Mouse (Mus musculus): ENCODE data around the gene Smpd1. TPM values are rescaled to one million over a fixed set of nuclear protein-coding genes. Genes with fewer than 3 reads are reported as not detected.
A peak's percentile ranks its signal among the peaks of the same experiment; 100 is the strongest.

Gene Smpd1
- polyA plus RNA-seq, 1 experiment from 2014 or later, result 43.6 TPM

GRCm38 (mm10) chr7:105568583-105568982, 14.4 kb downstream of the Smpd1 start:
- peak overlapping the region; percentile 40; the same call in 1 of the 2 replicates for H3K9ac ChIP-seq
- peaks cover 32% of the 10 kb centered on the region for H3K4me1 ChIP-seq
- H3K27me3 ChIP-seq, result no peaks in the 10 kb centered on the region
- 13% methylated on average over 7 of the region's 7 CpGs for WGBS
- no peaks in the 10 kb centered on the region for H3K9me3 ChIP-seq
- peak; percentile 67 for ATAC-seq (ENCODE audit: low FRiP score)
- peak overlapping the region; percentile 89 for H3K27ac ChIP-seq
- peaks cover 57% of the 10 kb centered on the region for H3K36me3 ChIP-seq (replicated peaks)
- peak overlapping the region; percentile 15 for H3K4me3 ChIP-seq (replicated peaks)
- H3K4me2 ChIP-seq, result peak overlapping the region; percentile 47

DNA sequence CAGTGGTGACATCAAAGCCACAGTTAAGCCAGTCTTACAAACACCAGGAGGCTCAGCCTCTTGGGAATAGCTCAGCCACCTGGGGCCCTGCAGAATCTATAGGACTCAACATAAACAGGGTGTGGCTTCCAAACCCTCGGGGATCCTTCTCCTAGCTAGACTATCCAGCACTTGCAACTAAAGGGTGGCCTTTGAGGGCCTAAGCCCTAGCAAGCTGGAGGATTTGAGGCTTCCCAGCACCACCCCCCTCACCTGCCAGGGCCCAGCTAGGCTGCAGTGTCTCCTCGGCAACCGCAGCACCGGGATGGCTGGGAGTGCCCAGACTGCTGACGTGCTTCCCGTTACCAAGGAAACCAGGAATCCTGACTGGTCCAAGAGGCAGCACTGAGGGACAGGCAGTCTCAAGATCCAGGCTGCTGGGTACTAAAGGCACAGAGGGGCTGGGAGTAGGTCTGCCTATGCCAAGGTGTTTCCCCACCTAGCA, 14.9 kb downstream of the Smpd1 start:
- H3K4me3 ChIP-seq (replicated peaks), result peak overlapping the region; percentile 15
- peak overlapping the region; percentile 47 for H3K4me2 ChIP-seq
- H3K36me3 ChIP-seq (replicated peaks), result peaks cover 57% of the 10 kb centered on the region
- H3K27ac ChIP-seq, result peak overlapping the region; percentile 89
- no peaks in the 10 kb centered on the region for H3K9me3 ChIP-seq
- H3K4me1 ChIP-seq, result peaks cover 32% of the 10 kb centered on the region
- peak overlapping the region; percentile 40 for H3K9ac ChIP-seq
- 1% methylated on average over 6 of the region's 6 CpGs for WGBS
- ATAC-seq (ENCODE audit: low FRiP score), result peak; percentile 92
- no peaks in the 10 kb centered on the region for H3K27me3 ChIP-seq

DNA sequence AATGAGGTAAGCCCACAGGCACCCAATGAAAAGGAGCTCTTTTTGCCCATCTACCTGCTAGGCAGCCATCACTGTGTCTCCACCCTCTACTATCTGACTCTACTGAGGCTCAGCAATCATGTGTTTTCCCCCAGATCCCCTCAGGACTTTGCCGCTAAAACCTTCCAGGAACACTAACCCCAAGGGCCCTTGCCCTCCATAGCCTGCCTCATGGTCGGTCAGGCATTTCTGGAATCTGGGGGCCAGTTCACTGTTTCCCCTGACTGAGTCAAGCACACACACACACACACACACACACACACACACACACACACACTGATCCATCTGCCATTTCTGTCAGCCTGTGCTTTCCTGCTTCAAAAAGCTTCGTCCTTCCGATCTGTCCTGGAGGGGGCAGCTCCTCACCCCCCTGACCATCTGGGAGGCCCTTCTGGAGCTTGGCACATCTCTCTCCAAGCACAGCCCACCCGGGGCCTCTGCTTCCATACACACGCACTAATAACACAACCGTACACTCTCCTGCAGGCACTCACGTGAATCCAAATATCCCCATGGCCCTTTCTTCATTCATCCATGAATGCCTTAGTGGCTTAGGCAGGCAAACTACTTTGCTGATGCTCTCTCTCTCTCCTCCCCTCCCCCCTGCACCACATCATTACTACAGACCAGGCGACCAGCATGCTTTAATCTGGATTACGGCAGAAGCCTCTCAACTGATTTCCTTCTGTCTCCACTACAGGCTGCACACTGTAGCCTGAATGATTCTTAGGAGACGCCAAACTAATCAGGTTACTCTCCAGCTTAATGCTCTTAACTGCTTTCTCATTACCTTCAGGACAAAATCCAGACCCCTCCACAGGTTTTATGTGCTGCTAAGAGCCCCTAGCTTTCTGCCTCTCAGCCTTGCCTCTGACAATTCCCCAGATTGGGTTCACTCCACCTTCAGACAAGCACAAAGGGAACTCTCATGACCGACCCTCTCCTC, 15.6 kb downstream of the Smpd1 start:
- Histone ChIP-seq H3K36me3 (replicated peaks) (peaks cover 57% of the 10 kb centered on the region), H3K9ac (peak overlapping the region; percentile 36; the same call in 1 of the 2 replicates), H3K4me1 (peaks cover 35% of the 10 kb centered on the region), H3K27me3 (no peaks in the 10 kb centered on the region), H3K27ac (peak overlapping the region; percentile 89), H3K9me3 (no peaks in the 10 kb centered on the region), H3K4me3 (replicated peaks) (peak overlapping the region; percentile 15), H3K4me2 (peak overlapping the region; percentile 47)
- WGBS, result 8% methylated on average over 12 of the region's 12 CpGs
- peak; percentile 30 for ATAC-seq (ENCODE audit: low FRiP score)

GRCm38 (mm10) chr7:105570756-105571155, 16.6 kb downstream of the Smpd1 start:
- Histone ChIP-seq H3K9me3 (no peaks in the 10 kb centered on the region), H3K27ac (no peak overlapping the region), H3K4me3 (replicated peaks) (no peak overlapping the region), H3K9ac (no peak overlapping the region), H3K27me3 (no peaks in the 10 kb centered on the region), H3K4me1 (peaks cover 35% of the 10 kb centered on the region), H3K4me2 (no peak overlapping the region), H3K36me3 (replicated peaks) (peaks cover 47% of the 10 kb centered on the region)
- ATAC-seq (ENCODE audit: low FRiP score), result no peak
- 80% methylated on average over 4 of the region's 4 CpGs for WGBS

GRCm38 (mm10) chr7:105572949-105573348, 18.8 kb downstream of the Smpd1 start:
- no peak overlapping the region for H3K4me3 ChIP-seq (replicated peaks)
- peaks cover 39% of the 10 kb centered on the region for H3K4me1 ChIP-seq
- no peaks in the 10 kb centered on the region for H3K9me3 ChIP-seq
- 94% methylated on average over 8 of the region's 8 CpGs for WGBS
- no peak for ATAC-seq (ENCODE audit: low FRiP score)
- no peak overlapping the region for H3K4me2 ChIP-seq
- no peaks in the 10 kb centered on the region for H3K27me3 ChIP-seq
- no peak overlapping the region for H3K27ac ChIP-seq
- H3K9ac ChIP-seq, result no peak overlapping the region
- H3K36me3 ChIP-seq (replicated peaks), result peaks cover 25% of the 10 kb centered on the region

GRCm38 (mm10) chr7:105574537-105574936, 20.4 kb downstream of the Smpd1 start:
- Histone ChIP-seq H3K27me3 (no peaks in the 10 kb centered on the region), H3K9me3 (no peaks in the 10 kb centered on the region), H3K27ac (no peak overlapping the region), H3K4me2 (no peak overlapping the region), H3K36me3 (replicated peaks) (peaks cover 25% of the 10 kb centered on the region), H3K4me1 (peaks cover 37% of the 10 kb centered on the region), H3K4me3 (replicated peaks) (no peak overlapping the region), H3K9ac (no peak overlapping the region)
- ATAC-seq (ENCODE audit: low FRiP score), result no peak
- WGBS, result 94% methylated on average over 4 of the region's 4 CpGs

DNA sequence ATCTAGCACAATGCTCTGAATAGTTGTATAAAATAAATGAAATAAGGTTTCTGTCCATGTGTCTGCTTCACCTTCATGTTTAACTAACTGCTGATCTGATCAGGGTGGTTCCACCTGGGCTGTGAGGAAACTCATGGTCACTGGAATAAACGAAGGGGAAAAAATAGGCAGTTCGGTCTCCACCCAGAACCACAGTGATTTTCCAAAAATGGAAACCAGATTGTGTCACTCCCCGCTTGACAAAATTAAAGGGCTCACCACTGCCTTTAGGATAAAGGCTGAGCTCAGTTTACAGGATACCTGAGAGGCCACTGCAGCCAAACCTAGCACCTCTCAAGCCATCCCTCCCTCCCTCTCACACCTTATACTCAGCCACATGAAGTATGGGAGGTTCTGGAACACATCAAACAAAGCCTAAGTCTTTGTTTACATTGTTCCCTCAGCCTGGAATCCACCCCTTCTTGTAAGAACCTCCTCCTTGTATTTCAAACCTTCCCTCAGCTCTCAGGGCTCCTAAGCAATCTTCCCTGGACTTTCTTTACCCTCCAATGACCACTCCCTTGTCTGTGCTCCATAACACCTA, 22.1 kb downstream of the Smpd1 start:
- H3K9ac ChIP-seq, result no peak overlapping the region

GRCm38 (mm10) chr7:105577377-105577871, 23.3 kb downstream of the Smpd1 start:
- H3K27ac ChIP-seq, result no peak overlapping the region
- H3K4me2 ChIP-seq, result no peak overlapping the region
- H3K4me3 ChIP-seq (replicated peaks), result no peak overlapping the region
- 95% methylated on average over 6 of the region's 6 CpGs for WGBS
- H3K27me3 ChIP-seq, result 0 out of 2 replicates have a peak, but pooled peaks cover 2% of the 10 kb centered on the region
- no peaks in the 10 kb centered on the region for H3K9me3 ChIP-seq
- ATAC-seq (ENCODE audit: low FRiP score), result no peak
- no peak overlapping the region for H3K9ac ChIP-seq
- H3K36me3 ChIP-seq (replicated peaks), result peaks cover 23% of the 10 kb centered on the region
- H3K4me1 ChIP-seq, result peaks cover 36% of the 10 kb centered on the region

More for the DNA sequence above, 22.1 kb downstream of the Smpd1 start:
- WGBS, result 82% methylated on average over 3 of the region's 3 CpGs
- H3K4me3 ChIP-seq (replicated peaks), result no peak overlapping the region
- no peaks in the 10 kb centered on the region for H3K9me3 ChIP-seq
- ATAC-seq (ENCODE audit: low FRiP score), result no peak
- H3K36me3 ChIP-seq (replicated peaks), result peaks cover 25% of the 10 kb centered on the region
- no peaks in the 10 kb centered on the region for H3K27me3 ChIP-seq
- H3K27ac ChIP-seq, result no peak overlapping the region
- H3K4me2 ChIP-seq, result no peak overlapping the region
- H3K4me1 ChIP-seq, result peaks cover 31% of the 10 kb centered on the region

GRCm38 (mm10) chr7:105578481-105578880, 24.3 kb downstream of the Smpd1 start:
- Histone ChIP-seq H3K4me2 (no peak overlapping the region), H3K27ac (no peak overlapping the region), H3K9ac (no peak overlapping the region), H3K4me1 (peaks cover 36% of the 10 kb centered on the region), H3K9me3 (no peaks in the 10 kb centered on the region), H3K36me3 (replicated peaks) (peaks cover 13% of the 10 kb centered on the region), H3K27me3 (peaks cover 6% of the 10 kb centered on the region; the same call in 1 of the 2 replicates), H3K4me3 (replicated peaks) (no peak overlapping the region)
- WGBS, result 86% methylated on average over 2 of the region's 2 CpGs
- ATAC-seq (ENCODE audit: low FRiP score), result no peak

DNA sequence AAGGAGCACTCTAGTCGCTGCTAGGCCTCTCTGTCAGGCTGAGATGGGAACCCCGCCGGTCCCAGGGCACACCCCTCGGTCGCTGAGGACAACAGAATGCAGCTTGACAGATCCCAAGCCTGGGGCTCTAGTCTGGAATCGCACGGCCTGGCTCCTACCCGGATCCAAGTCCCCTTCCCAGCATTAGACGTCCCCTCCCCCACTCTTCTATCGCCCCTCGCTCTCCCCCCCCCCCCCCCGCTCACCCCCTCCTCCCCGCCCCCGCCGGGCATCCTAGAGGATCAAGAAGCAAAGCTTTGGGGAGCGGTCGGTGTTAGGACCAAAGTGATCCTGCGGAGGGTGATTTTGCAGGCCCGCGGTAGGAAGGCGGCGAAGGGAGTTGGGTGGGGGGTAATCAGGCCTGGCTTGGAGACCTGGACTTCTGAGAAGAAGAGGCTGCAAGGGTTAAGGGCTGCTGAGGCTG, 26.5 kb downstream of the Smpd1 start:
- peak overlapping the region; percentile 77 for H3K4me3 ChIP-seq (replicated peaks)
- peaks cover 33% of the 10 kb centered on the region for H3K4me1 ChIP-seq
- H3K27ac ChIP-seq, result peak overlapping the region; percentile 95
- peaks cover 6% of the 10 kb centered on the region; the same call in 1 of the 2 replicates for H3K27me3 ChIP-seq
- 0% methylated on average over 18 of the region's 22 CpGs for WGBS
- H3K4me2 ChIP-seq, result peak overlapping the region; percentile 68
- peak; percentile 72 for ATAC-seq (ENCODE audit: low FRiP score)
- H3K36me3 ChIP-seq (replicated peaks), result no peaks in the 10 kb centered on the region
- peak overlapping the region; percentile 82 for H3K9ac ChIP-seq
- H3K9me3 ChIP-seq, result no peaks in the 10 kb centered on the region

- Histone ChIP-seq H3K9ac (peak within 1 kb of the TSS; percentile 82), H3K4me3 (replicated peaks) (peak within 1 kb of the TSS; percentile 77), H3K27ac (peak within 1 kb of the TSS; percentile 95), H3K27me3 (peaks cover 6% of the 10 kb centered on the region; the same call in 1 of the 2 replicates), H3K4me2 (peak within 1 kb of the TSS; percentile 68), H3K36me3 (replicated peaks) (no peaks in the 10 kb centered on the region), H3K9me3 (no peaks in the 10 kb centered on the region), H3K4me1 (peaks cover 33% of the 10 kb centered on the region)
- peak; percentile 92 for ATAC-seq (ENCODE audit: low FRiP score)
- 1% methylated on average over 38 of the region's 54 CpGs for WGBS
These were observed 27.0 kb downstream of the Smpd1 start, which contains the start of gene Apbb1 for GRCm38 (mm10) chr7:105581094-105581703. Apbb1 (minus strand) TSS chr7:105581653.
